Mouse (Mus musculus) adrenal gland, postnatal 36 days (tissue): ENCODE data around the gene Card6. TPM values are rescaled to one million over a fixed set of nuclear protein-coding genes. Genes with fewer than 3 reads are reported as not detected.
A peak's percentile ranks its signal among the peaks of the same experiment; 100 is the strongest.

Experiments used
- DNase-seq, 2 experiments: peaks; one replicate each; pipeline ENCODE4 v3.0.0; 2021; ENCODE audit warnings: mixed read lengths in 1 of 2
- long read RNA-seq, 2 experiments: library from polyadenylated mRNA; stranded (forward); transcript quantifications; one replicate each; pipeline ENCODE4 v2.0.0; 2021; ENCODE audit warnings: borderline sequencing depth in 2 of 2
- total RNA-seq, 2 experiments: library from RNA; stranded (reverse); gene quantifications; 2 replicates each; pipeline ENCODE4 v1.2.3; 2021

Card6 gene
- 1 to 10 TPM; 6.5 to 7.4 TPM for total RNA-seq
- long read RNA-seq, experiment 1, partial matches to known transcripts: 1 of 5 reads
- long read RNA-seq, experiment 1, other reads (novel, unspliced or antisense): 2 of 5 reads
- long read RNA-seq, experiment 2, partial matches to known transcripts: 0 of 2 reads
- long read RNA-seq, experiment 2, other reads (novel, unspliced or antisense): 0 of 2 reads

DNA sequence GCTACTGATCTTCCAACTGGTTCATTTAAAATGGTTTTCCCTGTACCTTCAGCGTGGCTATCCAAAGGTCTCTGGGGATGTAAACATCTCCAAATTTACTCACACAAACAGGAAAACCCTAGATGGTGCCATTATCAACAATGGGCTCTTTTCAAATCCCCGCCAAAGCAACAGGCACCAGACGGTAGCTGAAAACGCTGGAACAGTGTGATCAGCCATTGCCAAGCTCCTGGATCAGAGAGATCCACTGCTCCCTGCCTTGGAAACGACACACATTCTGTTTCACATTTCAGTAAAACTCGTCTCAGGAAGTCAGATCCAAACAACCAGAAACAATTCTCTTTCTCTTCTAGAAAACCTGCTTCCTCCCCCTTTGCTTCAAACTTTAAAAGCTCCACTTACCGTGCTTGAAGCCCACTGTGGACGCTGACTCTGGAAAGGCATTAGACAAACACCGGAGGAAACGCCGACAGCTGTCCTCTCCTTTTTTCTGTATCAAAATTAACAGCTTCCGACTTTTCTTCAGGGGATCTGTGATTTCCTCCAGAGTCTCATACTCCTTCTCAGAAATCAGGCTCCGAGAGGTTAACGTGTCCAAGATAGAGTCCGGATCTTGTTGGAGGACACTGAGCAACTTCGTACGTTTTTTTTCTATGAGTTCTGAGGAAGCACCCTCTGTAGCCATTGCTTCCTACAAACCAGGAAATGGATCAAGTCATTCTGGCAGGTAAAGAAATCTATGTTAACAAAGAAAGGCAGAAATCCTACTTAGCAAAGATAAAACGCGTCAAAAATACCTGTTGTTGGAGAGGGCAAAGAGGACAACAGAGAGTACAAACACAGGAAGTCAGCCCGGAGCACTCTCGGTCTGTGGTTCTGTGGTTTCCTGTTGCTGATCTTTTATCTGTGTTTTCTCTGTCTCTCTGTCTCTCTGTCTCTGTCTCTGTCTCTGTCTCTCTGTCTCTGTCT is at the start of gene Card6:
Gene Card6 (minus strand): TSS at position 854 of the 969 bp plus-strand sequence.
- DNase-seq: peak; percentile 10 to 32

DNA sequence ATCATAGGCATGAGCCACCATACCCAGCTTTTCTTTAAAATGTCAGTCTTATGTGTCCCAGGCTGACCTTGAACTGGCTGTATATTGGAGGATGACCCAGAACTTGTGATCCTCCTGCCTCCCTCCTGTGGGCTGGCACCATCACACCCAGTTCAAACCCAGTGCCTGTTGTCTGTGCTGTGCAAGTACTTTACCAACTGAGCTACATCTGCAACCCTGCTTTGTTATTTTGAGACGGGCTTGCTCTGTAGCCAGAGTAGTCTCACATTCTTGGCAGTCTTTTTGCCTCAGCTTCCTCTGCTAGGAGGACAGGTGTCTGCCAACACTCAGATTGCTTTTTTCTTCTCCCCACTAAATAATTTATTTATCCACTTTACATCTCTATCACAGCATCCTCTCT is 49.0 kb upstream of the Card6 start:
- no peak for DNase-seq

DNA sequence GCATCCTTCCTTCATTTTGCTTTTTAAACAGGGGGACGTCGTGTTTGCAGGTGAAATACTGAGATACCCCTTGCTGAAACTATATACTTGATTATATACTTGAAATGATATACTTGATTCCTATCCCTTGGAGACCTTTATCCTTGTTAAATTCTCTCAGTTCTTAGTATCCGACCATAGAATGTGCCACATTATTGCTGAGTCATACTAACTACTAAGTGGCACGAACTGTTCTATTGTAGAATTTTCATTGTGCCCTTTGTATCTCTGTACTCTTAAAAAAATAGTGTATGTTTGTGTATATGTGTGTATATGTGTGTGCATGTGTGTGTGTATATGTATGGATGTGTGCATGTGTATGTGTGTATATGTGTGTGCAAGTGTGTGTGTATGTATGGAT is 48.0 kb upstream of the Card6 start:
- DNase-seq: no peak

DNA sequence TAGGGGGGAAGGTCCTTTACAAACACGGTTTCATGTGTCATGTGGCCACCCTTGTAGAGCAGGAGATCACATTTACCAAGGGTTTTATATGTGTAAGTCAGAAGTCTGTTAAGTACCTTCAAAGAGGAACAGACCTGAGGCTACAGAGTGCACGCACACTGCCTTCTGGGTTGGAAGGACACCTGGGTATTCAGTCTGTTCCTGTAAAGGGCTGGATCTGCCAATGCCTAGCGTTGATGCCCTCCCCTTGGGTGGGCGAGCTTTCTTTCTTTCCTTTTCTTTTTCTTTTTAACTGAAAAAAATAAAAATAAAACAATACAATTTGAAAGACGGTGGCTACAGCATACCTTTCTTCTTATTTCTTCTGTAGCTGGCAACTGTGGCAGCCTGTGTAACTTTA is 46.8 kb upstream of the Card6 start:
- DNase-seq: no peak

DNA sequence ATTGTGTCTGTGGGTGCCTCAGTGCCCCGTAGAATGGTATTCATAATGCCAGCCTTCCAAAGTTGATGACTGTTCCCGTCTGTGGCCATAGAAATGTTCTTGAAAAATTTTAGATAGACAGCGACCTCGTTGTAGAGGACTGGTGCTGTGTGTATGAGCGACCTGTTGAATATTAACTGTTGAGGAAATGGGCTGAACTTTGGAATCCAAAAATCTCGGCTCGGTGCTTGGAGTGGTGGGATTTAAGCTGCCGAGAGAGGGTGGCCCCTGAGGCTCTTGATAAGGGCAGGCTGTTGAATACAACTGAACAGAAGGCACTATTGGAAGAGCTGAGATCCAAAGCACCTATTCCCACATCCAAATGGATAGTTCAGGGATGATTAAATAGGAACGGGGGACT is 46.3 kb upstream of the Card6 start:
- DNase-seq: no peak

DNA sequence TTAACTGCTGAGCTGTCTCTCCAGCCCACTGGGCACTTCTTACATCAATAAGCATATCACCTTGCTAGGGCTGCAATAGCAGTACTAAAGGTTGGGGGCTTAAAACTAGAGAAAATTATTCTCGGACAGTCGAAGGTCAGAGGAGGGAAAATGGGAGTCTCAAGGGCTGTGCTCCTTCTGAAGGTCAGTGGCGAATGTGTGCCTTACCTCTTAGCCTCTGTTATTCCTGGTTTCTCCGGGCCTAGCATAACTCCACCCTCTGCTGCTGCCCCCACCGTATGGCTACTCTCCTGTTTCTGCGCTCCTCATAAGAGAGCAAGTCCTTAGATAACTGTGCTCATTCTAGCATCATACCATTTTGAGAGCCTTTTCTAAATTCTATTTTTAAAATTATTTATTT is 43.8 kb upstream of the Card6 start:
- no peak for DNase-seq

DNA sequence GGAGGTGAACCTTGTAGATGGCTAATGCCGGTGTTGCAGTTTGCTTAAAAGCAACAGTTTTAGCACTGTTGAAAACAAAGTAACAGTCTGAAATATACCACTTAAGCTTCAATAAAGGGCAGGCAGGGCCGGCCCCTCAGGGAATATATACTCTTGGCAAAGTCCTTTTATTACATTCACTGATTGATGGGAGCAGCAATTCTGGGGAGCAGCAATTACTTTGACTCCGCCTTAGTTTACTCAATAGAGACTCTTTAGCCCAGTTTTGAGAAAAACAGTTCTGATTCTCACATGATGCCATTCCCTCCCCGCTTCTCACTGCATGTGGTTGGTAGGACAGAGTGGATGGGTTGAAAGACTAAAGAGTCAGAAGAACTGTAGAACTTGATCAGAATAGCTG is 40.8 kb upstream of the Card6 start:
- DNase-seq: peak in 1 of 2 experiments; percentile 7

DNA sequence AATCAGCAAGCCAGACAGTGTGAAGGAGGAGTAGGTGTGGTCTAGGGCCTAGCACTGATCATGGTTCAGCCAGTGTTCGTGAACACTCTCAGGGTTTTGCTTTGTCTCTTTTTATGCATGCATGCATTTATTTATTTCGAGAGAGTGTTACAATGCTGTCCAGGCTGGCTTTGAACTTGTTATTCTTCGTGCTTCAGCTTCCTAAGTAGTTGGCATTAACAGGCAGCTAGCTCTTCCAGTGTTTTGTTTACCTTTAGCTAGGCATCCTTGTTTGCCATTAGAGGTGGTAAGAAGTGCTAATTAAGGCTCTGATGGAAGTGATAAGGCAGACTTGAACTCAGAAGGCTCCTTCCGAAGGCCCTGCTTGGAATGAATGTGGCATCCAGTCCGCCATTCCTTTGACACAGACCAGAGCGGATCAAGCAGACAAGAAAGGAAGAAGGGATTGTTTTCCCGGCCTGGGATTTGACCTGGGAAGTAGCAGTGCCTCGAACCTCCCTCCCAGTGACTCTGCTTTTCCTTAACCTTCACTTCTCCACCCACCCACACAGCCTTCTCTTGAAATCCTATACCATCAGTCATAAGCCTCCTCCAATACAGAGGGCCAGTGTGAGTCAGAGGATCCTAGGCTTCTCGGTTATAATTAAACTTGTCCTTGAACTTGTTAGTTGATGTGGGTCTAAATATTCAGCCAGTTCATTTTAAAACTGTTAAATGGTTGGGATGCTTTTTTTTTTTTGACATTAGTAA is 37.0 kb upstream of the Card6 start:
- no peak for DNase-seq

DNA sequence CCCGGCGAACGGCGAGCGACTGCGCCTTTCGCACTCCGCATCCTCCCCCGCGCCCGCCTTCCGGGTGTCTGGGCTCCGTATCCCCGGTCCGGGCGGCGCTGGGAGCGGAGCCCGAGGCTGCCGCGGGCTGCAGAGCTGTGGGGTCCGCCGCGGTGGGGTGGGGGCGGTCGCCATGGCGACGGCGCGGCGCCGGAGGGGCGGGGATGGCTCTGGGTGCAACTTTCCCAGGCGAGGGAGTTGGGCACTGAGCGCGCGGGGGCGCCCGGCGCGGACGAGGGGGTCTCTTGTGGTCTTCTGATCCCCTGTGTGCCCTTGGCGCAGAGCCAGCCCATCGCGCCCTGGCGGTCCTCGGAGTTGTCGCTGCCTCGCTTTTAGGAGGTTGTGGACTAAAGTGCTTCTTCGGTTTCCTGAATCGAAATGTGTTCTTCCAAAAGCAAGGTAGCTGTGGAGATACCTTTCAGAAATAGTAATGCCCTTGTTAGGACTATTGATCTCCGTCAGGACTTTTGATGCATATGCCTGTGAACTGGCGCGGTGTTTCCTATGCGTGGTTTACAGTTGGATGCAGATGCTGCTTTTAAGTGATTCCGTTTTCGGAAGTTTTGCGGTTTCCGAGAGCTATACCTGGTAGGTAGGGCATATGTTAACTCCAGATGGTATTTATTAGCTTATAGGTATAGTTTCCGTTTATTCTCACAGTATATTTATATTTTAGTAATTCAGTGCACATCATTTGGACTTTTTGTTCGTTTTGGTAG is 35.9 kb upstream of the Card6 start:
- DNase-seq: peak; percentile 71 to 80

DNA sequence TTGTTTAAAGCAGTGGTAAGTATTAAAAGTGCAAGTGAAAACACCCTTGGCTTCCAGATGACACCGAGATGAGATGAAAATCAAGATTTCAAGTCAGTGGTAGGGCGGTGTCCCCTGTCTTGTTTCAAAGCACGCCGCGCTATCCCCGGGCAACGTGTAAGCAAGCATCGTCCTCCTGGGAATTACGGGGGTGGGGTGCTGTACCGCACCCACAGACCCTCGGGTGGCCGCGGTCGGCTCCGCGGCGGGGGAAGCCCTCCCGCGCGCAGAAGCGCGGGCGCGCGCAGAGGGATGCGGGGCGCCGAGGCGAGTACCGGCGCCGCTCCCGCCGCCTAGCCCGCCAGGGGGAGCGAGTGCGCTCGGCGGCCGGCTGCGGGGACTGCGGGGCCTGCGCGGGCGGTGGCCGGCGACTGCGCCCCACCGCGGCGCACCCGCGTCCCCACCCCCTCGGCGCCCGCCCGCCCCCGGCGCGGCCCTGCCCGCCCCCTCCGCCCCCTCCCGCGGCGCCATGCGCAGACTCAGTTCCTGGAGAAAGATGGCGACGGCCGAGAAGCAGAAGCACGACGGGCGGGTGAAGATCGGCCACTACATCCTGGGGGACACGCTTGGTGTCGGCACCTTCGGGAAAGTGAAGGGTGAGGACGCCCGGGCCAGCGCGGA is 35.2 kb upstream of the Card6 start, which contains the start of gene Prkaa1:
Gene Prkaa1 (plus strand): TSS at position 501 of the 660 bp plus-strand sequence.
- peak; percentile 84 to 90 for DNase-seq

DNA sequence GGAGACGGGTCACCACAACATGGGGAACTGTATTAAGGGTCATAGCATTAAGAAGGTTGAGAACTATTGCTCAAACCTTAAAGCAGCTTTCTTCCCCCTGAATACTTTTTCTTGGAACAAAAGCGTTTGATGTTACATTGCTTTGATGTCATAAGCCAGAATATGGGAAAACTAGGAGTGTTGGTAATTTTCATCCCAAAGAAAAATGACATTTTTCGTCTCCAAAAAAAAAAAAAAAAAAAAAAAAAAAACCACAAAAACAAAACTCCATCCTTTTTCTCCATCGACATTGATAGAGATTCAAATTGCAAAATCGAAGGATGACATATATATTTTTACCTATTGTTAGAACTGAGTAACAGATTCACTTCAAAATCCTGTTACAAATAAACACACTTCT is 34.4 kb upstream of the Card6 start:
- DNase-seq: no peak

DNA sequence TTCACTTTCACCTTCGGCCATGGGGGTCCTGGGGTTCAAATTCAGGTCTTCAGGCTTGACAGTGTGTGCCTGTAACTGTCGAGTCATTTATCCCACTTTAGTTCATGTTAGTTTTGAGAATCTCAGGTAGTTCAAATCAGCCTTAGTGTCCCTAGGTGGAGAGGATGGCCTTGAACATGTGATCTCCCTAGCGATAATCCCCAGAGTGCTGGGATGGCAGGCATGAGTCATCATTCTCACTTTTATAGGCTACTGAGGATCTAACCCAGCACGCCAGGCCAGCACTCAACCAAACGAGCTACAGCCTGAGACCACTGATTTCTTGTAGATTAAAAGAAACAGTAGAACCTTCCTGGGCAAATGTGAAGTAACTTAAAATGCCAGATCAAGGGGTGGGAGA is 33.7 kb upstream of the Card6 start:
- DNase-seq: peak in 1 of 2 experiments; percentile 9

DNA sequence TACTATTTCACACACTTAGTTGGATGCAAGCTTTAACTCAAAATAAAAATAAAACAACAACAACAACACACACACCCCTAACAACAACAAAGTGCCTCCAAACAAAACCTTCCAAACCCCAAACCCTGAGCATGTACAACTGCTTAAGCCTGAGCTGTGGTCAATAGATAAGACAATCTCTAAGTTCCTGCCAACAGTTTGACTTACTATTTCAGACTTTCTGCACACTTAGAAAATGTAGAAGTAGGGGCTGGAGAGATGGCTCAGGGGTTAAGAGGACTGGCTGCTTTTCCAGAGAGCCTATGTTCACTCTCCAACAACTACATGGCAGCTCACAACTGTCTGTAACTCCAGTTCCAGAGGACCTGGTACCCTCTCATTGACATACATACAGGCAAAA is 32.0 kb upstream of the Card6 start:
- no peak for DNase-seq

DNA sequence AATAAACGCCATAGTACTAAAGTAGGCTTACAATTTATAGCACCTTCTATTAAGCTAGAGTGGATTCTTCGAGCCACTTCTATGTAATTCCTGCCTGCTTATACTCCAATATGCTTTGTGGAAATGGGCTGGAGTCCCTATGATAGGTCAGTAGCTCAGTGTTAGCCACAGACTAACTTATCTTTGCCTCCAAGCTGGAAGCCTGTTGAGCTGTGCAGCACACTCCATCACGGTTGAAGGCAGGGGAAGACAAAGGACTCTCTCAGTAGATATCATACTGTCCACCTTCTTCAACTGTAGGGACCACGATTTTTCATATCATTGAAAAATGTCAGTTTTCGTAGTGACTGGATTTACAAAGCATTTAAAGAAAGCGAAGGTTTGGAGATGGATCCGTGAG is 31.5 kb upstream of the Card6 start:
- no peak for DNase-seq

DNA sequence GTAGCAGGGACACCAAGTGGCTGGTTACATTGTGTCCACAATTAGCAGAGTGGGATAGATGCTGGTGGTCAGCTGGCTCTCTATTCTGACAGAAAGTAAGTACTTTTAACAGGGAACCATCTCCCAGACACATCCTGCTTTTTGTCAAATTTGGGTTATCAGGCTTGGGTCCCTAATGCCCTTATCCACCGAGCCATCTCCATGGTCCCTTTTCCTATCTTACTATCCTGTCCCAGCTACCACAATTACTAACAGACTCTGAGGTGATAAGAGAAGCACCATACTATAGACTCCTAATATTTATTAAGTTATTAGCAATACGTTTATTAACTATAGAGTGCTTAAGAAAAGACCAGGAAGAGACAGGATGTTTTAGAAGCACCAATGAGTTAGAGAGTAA is 31.0 kb upstream of the Card6 start:
- no peak for DNase-seq

DNA sequence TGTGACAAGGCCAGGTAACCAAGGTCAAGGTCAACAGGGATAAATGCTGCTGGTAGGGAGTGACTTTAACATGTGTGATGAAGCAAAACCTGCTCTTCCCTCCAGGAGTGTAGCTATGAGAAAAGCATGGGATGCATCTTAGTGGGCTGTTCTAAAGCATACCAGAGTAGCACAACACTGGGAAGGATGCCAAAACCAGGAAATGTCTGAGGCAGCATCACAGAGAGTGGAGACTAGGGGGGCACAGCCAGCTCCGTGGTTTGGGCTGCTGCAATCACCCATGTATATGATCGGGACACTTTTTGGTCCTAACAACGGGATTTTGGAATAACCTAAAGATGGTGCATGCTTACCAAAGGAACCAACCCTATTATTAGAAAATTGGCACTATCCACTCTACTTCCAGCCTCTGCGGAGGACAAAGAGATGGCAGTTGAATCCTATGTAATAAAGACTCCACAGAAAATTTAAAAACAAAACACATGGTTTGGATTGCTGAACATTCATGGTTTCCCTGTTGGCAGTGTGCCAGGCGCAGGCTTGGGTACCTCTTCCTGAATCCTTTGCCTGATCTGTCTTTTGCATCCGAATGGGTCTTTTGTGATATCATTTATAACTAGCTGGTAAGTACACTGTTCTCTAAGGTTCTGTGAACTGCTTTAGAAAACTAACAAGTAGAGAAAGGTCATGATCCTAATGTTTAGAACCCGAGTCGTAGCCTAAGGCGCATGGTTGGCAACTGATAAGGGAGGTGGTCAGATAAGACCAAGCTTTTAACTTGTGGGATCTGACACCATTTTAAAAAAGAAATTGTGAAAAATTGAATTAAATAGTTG is 29.9 kb upstream of the Card6 start:
- no peak for DNase-seq

DNA sequence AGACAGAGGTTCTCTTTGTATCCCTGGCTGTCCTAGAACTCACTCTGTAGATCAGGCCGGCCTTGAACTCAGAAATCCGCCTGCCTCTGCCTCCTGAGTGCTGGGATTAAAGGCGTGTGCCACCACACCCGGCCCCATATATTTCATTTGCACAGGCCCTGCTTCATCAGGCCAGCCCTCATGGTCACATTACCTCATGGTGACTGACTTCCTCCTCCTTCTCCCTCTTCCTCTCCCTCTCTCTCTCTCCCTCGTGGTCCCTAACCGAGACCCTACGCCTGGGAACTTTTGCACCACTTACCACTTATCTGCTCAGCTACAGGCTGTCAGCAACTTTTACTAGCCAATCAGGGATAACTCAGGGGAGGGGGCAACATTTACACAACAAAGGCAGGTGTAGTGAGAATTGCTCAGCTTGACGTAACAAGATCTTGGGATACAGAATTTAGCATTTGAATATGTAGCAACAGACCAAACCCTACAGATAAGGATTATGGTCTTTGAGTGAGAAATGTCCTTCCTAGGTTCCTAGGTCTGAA is 26.7 kb upstream of the Card6 start:
- no peak for DNase-seq

DNA sequence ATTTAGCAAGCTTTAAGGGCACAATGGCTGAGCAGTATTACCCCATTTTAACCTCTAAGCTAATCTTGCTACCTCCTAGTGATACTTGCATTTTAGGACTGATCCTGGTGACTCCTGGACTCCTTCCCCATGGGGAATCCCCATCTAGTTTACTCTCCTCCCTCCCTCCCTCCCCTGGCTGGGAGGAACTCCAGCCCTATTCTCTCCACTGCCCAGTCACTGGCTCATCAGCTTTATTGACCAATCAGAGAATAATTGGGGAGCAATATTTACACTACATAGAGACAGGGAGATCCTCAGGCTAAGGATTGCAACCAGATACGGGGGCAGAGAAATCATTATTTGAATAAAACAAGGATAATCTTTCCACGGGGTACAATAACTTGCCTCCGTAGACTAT is 25.8 kb upstream of the Card6 start:
- no peak for DNase-seq

DNA sequence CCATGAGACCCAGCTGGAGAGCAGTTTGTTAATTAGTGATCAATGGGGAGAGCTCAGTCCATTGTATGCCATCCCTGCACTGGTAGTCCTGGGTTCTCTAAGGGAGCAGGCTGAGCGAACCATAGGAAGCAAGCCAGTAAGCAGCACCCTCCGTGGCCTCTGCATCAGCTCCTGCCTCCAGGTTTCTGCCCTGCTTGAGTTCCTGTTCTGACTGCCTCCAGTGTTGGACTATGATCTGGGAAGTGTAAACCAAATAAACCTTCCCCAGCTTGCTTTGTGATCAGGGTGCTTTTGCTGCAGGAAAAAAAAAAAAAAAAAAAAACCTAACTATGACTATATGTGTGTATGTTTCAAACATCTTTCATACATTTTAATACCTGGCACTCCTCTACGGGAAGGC is 25.0 kb upstream of the Card6 start:
- DNase-seq: no peak
